Mouse (Mus musculus): Measurements from ENCODE around the gene Rab3b.

The Rab3b gene

DNA sequence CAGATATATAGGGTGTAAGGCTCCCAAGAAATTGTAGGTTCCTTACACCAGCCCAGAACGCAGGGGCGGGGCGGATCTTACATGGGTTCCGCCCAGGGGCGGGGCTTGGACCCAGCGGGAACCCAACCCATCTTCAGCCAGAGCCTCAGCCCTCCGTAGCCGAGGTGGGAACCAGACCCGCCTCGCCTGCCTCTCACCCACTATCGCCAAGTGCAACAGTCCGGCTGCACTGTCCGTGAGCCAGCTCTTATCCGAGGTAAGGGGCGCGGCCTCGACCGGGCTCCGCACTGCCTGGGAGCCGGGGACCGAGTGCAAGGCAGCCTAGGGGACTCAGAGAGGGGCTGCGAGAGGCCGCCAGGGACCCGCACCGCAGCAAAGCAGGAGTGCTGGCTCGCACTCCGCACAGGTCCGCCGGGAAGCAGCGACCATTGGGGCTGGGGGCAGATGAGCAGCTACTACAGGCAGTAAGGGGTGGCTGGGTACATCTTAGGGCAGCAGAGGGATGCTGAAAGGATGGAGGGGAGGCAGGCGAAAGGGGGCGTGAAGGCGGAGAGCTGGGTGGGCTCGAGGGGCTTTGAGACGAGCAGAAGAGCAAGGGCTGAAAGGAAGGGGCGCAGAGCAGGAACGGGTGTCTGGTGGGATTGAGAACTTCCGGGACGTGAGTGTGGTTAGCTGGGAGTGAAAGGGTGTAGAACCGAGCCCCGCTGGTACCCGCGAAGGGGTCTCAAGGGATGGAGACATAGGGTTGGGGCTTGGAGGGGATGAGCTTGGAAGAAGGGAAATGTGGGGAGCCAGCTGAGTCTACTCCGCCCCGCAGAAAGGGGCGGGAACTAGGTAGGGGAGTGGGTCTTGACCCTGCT lies at the start of gene Rab3b:
Gene Rab3b, plus strand, starts transcription at position 101 of the 860 bp plus-strand sequence.
- DNase-seq (ENCODE audit: low spot score), result peak; percentile 62

DNA sequence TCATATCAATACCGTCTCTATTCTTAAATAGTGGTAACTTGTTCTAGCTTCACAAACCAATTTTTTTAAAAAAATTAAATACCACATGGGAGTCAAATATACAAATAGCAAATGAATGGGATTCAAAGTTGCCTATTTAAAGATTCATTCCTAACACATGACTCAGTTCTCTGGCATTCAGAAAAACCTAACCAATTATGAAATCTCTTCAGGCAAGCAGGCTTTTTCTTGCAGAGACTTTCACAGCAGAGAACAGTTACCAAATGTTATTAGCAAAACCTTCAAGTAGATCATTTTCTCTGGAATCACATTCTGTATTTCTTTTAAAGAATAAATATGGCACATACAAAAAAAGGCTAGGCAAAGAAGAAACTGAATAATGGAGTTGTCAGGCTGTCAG lies 48.2 kb upstream of the Rab3b start:
- no peak for DNase-seq (ENCODE audit: low spot score)

DNA sequence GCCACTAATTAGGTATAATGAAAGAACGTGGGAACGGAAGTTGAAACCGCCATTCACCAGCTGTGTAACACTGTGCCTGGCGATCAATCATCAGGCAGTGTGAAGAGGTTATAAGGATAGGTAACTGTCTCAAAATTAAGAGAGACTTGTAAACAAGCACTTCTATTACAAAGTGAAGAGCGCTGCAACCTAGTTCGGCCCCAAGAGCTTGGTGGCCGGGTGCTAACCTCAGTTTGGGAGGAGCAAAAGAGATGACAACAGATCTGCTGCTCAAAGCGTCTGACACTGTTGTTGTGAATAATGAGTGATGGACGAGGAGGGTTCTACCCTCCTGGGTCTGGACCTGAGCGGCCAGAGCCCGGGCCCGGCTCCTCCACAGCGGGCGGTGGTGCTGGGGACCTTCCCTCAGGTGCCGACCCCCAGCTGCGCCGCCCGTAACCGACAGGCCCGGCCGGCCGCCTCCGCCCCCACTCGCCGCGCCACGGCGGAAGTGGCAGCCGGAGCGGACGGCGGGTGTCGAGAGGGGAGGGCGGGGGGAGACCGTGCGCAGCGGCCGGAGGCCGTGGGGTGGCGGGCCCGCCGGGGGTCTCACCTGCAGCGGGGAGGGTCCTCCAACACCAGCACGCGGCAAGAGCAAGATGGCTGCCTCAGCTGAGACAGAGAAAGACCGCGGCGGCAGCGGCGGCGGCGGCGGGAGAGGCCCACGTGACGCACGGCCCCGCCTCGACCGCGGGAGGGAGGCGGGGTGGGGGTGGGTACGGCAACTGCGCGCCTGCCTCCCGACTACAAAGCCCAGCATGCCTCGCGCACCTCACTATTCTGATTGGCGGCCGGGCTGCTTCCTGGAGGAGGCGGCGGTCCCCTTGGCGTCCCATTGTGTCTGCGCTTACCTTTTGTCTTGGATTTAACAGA lies 45.7 kb upstream of the Rab3b start, which contains the start of gene Btf3l4:
Gene Btf3l4, minus strand, starts transcription at position 699 of the 912 bp plus-strand sequence.
- peak; percentile 89 for DNase-seq (ENCODE audit: low spot score)

DNA sequence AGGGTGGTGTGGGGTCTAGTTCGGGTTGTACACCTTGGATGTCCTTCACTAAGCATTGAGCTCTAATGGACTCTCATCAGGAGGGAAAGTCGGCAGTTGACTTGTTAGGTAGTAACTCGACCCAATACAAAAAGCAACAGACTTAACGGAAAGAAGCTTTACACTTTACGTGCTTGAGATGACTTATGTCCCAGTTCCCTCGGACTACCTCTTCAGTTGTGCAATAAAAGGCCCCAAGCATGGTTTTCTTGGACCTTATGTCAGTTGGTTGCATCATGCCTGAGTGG lies 45.1 kb upstream of the Rab3b start:
- no peak for DNase-seq (ENCODE audit: low spot score)

DNA sequence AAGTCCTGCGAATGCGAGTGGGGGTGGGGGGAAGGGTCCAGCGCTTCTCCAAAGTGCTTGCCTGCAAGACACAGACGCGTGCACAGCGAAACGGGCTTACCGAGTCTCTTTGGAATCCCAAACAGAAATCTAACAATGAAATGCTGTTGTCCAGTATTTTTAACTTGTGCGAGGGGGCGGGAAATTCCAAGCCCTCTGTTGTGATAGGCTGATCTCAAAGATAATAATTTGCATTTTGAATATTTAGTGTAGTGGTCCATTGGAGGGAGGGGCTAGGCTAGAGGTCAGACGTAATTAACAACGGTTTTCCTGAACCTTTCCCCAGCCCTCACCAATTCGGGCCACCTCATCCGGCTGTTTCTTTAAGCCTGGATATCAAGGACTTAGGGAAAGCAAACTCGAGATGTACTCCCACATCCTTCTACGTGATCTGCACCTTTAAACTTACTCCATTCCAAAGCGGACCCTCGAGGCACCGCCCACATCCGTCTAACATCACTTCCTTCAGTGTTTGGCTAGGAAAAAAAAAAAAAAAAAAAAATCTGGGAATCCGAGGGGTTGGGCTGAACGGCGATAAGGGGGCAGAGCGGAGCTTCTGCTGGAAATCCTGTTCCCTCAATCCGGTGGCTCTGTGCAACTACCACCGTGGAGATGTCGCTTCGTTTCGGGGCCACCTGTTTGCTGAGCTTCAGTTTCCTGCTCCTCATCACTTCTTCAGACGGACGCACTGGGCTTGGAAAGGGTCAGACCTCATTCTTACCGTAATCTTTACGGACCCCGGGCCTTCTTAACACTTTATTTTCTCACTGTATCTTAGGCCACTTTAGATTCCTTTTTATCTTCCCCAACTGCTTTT lies 44.5 kb upstream of the Rab3b start, which contains the start of gene Txndc12:
Gene Txndc12, plus strand, starts transcription at position 487 of the 856 bp plus-strand sequence.
- DNase-seq (ENCODE audit: low spot score), result peak; percentile 80

DNA sequence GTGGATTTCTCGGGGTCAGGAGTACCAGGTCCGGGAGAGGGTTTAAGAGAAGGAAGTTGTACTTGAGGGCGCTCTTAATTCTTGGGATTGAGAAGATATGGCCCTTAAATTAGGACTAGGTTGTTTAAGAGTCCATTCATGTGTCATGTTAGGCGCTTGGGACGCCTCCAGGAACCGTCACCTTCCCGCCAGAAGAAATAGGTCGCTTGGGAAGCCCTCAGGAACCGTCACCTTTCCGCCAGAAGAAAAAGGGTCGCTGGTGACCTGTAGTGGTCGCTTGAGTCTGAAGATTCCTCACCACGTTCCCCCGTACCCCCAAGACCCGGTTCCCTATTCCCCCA lies 43.9 kb upstream of the Rab3b start:
- DNase-seq (ENCODE audit: low spot score), result no peak

DNA sequence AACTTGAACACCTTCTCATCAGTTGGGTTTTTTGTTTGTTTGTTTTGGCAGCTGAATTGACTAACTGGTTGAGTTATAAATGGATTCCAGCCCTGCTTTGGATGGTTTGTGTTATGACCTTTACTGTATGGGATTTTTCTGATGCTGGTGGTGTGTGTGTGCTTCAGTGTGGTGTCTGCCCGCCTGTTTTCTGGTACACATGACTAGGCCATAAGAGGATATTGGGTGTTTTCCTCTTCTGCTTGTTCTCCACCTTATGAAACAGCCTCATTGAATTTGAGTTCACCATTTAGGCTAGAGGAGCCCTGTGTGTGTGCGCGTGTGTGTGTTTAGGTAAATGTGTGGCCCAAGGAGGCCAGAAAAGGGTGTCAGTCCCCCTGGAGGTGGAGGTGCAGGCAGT lies 43.4 kb upstream of the Rab3b start:
- no peak for DNase-seq (ENCODE audit: low spot score)

DNA sequence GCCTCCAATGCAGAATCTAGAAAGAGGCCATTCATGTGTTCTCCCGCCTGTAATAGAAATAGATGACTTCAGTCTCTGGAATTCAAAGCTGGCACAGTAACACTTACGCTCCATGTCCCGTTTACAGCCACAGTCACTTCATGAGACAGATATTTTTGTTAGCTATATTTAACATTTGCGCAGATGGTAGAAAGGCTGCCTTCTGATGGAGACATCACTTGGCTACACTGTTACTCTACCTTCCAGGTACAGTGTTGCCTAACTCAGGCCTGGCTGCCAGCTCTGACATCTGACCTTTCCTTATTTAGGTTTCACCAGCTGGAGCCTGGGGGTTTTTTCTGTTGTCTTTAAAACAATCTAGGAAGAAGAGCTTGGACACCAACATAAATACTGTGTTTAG lies 40.8 kb upstream of the Rab3b start:
- DNase-seq (ENCODE audit: low spot score), result no peak

DNA sequence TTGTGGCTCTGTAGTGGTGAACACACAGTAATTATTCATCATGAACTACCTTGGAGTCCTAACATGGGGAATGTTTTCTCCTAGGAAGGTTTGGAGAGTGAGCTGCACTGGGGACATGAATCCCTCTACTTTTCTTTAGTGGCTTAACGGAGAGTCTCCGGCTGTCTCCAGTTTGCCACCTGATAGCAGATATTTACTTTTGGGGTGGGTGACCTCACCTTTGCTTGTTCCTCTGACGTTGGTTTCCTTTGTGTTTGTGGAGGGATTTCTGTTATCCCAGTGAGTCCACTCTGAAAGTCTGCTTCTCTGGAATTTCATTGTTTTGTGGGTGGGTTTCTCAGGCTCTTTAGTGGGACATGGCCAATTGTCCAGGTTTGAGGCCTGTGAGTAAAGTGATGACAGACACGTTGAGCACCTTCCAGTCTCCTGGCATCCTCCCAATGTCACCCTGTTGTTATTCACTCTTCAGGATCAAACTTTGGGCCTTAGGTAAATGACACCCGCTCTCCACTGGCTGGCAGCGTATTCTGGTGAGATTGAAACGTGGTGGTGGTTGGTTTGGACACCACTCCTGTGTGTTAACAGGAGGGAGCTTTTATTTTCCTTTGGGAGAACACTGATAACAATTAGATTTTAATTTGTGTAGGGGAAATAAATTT lies 36.8 kb upstream of the Rab3b start:
- no peak for DNase-seq (ENCODE audit: low spot score)

DNA sequence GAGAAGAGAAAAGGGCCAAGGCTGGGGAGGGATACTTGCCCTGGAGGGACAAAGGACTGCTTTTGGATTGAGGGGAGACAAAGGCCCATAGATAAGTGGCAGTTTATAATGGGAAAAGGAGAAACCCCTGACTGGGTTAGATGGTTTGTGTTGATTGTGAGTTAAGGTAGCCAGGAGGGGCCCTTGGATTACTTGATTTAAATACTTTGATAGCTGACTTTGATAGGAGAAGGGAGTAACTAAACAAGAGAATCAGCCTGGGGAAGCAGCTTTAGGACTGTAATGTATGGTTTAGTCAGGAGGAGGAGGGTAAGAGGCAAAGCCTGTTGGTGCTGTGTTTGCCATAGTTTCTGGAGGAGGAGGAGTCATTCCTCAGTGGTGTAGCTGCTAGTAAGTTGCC lies 35.5 kb upstream of the Rab3b start:
- DNase-seq (ENCODE audit: low spot score), result no peak

DNA sequence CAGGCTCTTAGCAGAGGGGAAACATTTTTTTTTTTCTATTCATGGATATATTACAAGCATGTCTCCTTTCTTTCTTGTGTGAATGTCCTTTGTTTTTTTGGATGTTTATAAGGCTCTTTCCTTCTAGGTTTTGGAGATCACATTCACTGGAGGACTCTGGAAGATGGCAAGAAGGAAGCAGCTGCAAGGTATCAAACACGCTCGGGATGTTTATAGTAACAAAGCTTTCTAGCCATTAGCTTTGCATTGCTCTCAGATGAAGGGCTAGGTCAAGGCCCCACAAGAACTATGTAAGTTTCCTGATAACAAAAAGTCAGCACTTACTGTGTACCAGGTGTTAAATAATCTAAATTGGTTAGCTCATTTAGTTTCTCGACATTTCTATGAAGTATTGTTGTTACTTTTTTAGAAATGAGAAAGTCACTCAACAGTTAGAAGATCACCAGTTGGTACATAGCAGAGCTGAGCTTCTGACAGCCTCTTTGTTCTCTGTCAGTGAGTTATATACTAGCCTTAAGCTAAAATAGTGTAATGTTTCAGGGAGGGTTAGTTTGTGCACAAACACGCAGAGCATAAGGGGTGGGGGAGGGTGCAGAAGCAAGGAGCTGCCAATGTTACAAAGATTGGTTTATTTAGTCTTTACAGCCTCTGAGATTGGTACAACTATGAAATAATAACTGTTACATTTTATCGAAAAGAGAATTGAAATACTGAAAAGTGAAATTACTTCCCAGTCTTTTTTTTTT lies 32.9 kb upstream of the Rab3b start:
- DNase-seq (ENCODE audit: low spot score), result no peak

DNA sequence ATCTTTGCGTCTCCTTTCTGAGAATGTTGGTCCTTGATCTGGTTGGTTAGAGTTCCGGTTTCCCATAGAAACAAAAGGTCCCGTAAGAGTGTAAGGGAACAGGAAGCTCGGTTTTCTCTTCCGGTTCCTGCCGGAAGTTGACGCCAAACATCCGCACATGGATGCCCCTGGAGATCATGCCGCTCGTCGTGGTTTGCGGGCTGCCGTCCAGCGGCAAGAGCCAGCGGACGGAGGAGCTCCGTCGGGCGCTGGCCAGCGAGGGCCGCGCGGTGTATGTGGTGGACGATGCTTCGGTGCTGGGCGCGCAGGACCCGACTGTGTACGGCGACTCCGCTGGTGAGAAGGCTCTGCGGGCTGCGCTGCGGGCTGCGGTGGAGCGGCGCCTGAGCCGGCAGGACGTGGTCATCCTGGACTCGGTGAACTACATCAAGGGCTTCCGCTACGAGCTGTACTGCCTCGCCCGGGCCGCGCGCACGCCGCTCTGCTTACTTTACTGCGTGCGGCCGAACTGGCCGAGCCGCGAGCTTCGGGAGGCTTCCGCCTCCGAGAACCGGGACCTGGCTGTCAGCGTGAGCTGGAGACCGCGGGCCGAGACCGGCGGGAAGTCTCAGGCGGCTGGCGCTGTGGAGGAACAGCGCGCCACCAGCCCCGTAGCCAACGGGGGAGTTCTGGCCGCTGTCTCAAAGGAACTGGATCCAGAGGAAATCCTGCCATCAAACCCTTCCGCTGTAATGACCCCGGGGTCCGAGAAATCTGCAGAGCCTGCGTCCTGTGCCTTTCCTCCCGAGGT lies 31.0 kb upstream of the Rab3b start, which contains the start of gene Kti12:
Gene Kti12, plus strand, starts transcription at position 71 of the 790 bp plus-strand sequence.
- DNase-seq (ENCODE audit: low spot score), result peak; percentile 81

DNA sequence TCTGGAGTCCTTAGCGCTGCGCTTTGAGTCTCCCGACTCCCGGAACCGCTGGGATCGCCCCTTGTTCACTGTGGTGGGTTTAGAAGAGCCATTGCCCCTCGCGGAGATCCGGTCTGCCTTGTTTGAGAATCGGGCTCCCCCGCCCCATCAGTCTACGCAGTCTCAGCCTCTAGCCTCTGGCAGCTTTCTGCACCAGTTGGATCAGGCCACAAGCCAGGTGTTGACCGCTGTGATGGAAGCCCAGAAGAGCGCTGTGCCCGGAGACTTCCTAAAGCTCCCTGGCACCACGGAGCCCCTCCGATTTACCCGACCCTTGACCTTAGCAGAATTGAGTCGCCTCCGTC lies 30.4 kb upstream of the Rab3b start, which contains the start of gene A730015C16Rik:
Gene A730015C16Rik, minus strand, starts transcription at position 115 of the 344 bp plus-strand sequence.
- no peak for DNase-seq (ENCODE audit: low spot score)

DNA sequence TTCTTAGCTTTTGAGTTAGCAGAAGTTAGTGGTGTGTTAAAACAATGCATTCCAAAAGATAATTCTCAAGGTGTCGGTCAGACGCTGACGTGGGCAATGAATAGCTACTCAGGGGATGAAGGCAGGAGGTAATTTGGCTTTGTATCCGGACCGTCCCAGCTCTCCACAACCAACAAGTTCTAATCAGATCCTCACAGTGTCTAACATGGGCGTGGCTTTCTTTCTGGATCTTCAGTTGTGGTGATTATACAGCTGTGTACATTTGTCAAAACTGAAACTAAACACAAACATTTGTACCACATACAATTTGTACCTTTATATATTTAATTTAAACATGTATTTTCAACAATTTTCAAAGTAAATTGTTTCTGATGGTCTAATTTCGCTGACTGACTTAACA lies 12.1 kb upstream of the Rab3b start:
- DNase-seq (ENCODE audit: low spot score), result peak; percentile 62

DNA sequence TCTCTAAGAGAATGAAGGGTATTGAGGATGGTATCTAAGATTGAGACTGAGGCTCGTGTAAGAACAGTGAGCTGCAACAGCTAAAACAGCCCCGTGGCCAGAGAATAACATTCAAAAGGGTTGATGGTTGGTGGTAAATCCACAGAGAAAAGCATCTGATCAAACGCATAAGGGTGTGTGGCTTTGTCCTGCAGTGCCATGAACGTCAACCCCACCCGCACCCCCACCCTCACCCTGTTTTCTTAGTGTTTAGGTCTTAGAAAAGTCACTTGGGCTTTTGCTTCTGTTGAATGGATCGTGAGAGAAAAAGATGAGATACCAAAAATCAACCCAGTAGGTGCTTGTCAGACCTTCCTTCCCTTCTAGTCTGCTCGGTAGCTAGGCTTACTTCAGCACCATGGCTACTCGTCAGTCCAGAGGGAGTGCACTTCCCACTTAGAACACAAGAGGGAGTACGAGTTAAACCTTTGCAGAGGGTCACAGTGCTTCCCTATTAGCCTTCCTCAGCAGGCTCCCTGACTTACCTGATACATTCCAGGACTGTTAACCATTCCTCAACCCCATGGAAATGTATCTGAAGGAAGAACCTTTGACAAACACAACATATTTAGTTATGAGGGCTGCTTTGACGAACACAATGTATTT lies 9.0 kb upstream of the Rab3b start:
- DNase-seq (ENCODE audit: low spot score), result peak; percentile 88

DNA sequence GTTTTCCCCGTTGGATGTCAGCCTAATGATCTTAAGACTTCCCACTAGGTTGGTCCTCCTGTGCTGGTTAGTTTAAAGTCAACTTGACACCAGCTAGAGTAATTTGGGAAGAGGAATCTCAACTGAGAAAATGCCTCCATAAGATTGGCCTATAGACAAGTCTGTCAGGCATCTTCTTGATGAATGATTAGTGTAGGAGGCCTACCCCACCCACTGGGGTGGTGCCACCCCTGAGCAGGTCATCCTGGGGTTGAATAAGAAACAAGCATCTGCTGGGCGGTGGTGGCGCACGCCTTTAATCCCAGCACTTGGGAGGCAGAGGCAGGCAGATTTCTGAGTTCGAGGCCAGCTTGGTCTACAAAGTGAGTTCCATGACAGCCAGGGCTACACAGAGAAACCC lies 5.1 kb upstream of the Rab3b start:
- no peak for DNase-seq (ENCODE audit: low spot score)

DNA sequence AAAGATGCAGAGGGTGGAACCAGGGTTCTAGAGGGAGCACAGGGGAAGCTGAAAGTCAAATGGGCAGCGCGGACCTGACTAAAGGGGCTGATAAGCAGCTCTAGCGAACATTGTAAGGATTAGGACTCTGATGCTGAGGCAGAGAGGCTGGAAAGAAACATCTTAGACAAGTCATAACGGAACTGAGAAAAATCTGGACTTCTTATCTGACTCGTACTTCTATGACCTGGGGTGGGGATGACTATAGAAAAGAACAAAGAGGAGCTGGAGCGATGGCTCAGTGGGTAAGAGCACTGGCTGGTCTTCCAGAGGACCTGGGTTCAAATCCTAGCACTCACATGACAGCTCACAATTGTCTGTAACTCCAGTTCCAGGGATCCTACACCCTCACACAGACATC lies 962 bp upstream of the Rab3b start:
- DNase-seq (ENCODE audit: low spot score), result no peak

DNA sequence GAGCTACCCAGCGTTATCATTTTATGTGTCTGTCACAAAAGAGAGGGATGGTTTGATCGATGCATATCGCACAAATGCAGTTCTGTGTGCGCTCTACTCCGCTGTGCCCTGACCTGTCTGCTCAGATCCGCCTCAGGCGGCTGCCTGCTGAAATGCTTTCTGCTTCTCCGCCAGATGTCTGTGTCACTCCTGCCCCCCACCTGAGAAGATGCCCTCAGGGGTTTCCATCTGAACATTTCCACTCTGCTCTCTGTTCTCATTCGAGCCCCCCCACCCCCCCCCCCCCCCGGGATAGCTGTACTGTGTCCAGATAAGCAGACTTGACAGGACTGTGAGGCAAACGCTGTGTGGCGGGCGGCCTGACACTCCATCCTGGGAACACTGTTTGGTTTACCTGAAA lies 5.0 kb downstream of the Rab3b start:
- DNase-seq (ENCODE audit: low spot score), result no peak

DNA sequence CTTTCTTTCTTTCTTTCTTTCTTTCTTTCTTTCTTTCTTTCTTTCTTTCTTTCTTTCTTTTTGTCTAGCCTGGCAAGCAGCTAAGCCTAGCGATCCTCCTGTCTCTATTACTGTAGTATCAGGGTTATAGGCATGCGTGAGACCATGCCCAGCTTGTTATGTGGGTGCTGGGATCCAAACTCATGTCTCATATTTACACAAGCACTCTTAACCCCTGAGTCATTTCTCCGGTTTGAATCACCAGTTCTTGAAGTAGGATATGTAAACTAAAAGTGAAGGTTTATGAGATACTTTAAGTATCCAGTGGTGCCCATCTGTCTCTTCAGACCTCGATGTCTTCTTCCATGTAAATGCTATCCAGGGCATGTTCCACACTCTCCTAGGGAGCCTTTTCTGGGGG lies 8.6 kb downstream of the Rab3b start:
- DNase-seq (ENCODE audit: low spot score), result no peak

DNA sequence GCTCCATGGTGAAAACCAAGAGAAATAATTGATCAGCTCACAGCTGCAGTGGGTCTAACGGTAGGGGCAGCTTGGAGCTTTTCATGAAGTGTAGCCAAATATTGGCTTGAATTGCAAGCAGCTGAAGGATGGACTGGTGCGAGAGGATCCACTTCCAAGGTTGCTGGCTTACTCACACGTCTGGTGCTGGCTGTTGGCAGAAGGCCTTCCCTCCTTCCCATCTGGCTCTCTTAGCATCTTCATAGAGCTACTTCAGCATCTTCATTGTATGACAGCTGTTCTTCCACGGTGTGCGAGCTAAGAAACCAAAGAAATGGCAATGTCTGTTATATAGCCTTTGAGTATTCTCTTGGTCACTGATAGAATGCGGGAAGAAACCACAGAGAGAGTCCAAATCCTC lies 12.0 kb downstream of the Rab3b start:
- DNase-seq (ENCODE audit: low spot score), result no peak

Data from c-Kit-positive CD71-positive TER-119-positive erythroid progenitor cells, embryonic 14.5 days (primary cell).